Mouse (Mus musculus): ENCODE data around the gene Higd1b.

DNA sequence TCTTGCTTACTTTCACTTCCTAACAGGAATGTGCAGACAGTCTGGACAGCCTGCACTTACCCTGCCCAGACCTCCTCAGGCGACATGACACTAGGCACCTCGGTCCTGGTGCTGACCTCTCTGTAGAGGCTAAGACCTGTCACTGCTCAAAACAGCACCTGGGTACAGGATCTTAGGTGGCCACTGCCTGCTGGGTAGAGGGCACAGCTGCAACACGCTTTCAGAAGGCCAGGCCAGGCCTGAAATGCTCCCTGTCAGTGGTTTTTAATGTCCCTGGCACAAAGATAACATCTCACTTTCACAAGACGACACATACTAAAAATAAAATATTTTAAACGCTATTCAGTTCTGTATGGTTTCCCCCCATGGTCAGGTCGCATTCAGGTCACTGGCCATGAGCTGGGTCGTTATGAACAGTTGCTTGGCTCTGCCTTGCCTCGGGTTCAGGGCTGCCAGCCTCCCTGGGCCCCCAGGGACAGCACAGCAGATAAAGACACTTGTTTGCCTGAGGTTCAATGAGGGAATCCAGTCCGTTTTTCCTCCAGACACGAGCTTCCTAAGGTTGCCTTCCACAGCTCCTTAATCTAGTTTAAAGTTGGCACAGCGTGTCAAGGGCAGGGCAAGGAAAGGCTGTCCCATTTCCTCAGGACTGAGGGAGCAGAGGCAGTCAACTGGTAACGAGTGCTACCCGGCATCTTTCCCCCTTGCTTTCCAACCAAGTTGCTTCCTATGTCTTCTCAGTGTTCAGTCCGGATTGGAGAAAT lies 43.8 kb upstream of the Higd1b start:
- TF ChIP-seq POLR2A (IDR thresholded peaks at IDR 0.05; ENCODE audit: insufficient read depth, low read length) (no peak), CTCF (IDR thresholded peaks at IDR 0.05; ENCODE audit: low read depth, low read length) (no peak), EP300 (IDR thresholded peaks at IDR 0.05; ENCODE audit: insufficient read depth, low read depth, low read length) (no peak)
